Mouse (Mus musculus) megakaryocyte, embryonic 14.5 days (primary cell): ENCODE data around the gene Msrb1.

ENCODE experiments used
- FLI1 ChIP-seq: IDR thresholded peaks from 2 replicates; pipeline ENCODE4 v1.6.1; 2012; ENCODE audit warnings: low read length, inconsistent platforms, mixed read lengths
- GATA1 ChIP-seq: IDR thresholded peaks from 3 replicates; pipeline ENCODE4 v1.6.1; 2012; ENCODE audit warnings: mixed read lengths, low read length, inconsistent platforms, borderline replicate concordance

DNA sequence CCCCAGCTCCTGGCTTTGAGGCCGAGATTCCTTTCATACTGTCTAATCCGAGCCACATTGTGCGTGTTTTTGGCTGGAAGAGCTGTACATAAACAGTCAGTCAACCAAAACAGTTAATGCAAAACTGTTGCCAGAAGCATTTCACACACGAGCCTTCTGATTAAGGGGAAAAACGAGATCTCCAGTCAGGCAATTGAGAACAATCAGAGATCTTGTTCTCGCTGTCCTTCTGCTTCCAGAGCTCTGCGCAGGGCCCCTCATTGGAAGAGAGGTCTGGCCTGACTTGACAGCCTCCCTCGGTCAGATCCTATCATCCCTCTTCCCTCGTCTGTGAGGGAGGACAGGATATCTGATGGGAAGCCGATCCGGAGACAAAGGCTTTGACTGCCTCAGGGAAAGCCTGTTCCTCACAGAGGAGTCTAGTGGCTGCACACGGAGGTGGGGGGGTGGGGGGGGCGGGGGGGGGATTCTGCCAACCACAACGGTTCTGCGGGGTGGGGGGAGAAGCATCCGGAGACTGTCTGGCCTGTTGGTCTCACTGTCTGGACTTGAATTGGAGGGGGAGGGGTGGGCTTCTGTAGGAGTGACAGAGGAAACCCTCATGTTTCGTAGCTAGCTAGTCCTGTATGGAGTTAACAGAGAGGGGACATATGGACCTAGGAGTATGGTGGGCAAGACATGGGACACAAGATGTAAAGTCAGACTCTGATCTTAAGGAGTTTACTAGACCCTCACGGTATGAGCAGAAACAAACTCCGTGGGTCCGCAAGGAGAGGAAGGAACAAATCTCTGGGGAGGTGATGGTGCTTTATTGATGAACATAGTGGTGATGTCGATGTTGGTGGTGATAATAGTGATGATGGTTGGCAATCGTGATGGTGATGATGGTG, 28.8 kb downstream of the Msrb1 start:
- TF ChIP-seq GATA1 (no peak), FLI1 (no peak)
